27 mouse cellular contexts compared by ENCODE assay signal in genomic region chr5:60994761-60995523, GRCm38 (mm10).
DNase-seq lines count a peak whose midpoint lies in the region; ATAC-seq and TF ChIP-seq lines count a peak whose summit lies in the region.
"Had no signal": no experiment of that assay in that cellular context is flagged by ENCODE, and none has a peak within 500 bp of the region (broad histone marks: within the 10 kb centered on the region; RNA-seq: fewer than 3 reads in every experiment).

No protein-coding gene starts in this region.

- 0 out of 2 replicates have a peak, but pooled peaks have one; percentile 19 for ATAC-seq in hindbrain, embryonic 11.5 days (ENCODE audit: low FRiP score)
- ATAC-seq in hindbrain, postnatal 0 days: no peak
- peak; percentile 39; the same call in 1 of the 2 replicates for ATAC-seq in midbrain, embryonic 15.5 days (replicated peaks)
- ATAC-seq: intestine, embryonic 15.5 days had no signal

- no peaks in the 10 kb centered on the region for H3K36me3 ChIP-seq in hindbrain, embryonic 11.5 days (ENCODE audit: control insufficient read depth, insufficient read depth, low read length)
- no peaks in the 10 kb centered on the region for H3K36me3 ChIP-seq in hindbrain, postnatal 0 days (ENCODE audit: insufficient read depth, low read length)
- H3K36me3 ChIP-seq in midbrain, embryonic 15.5 days (replicated peaks): no peaks in the 10 kb centered on the region
- H3K36me3 ChIP-seq: G1E; heart, embryonic 12.5 days; hindbrain, embryonic 15.5 days; intestine, embryonic 15.5 days; limb, embryonic 13.5 days; lung, embryonic 15.5 days had no signal

- WGBS in cerebellum, adult 2 months: 26% methylated on average over 10 of the region's 10 CpGs
- WGBS in hindbrain, embryonic 11.5 days: 58% methylated on average over 10 of the region's 10 CpGs
- WGBS in hindbrain, postnatal 0 days: 44% methylated on average over 10 of the region's 10 CpGs
- 26% methylated on average over 10 of the region's 10 CpGs for WGBS in midbrain, embryonic 15.5 days

- H3K9ac ChIP-seq in hindbrain, embryonic 11.5 days (ENCODE audit: low read depth, low read length): no peak overlapping the region
- H3K9ac ChIP-seq in hindbrain, postnatal 0 days (replicated peaks; ENCODE audit: low read length): no peak overlapping the region
- H3K9ac ChIP-seq in midbrain, embryonic 15.5 days: no peak overlapping the region
- H3K9ac ChIP-seq: heart, embryonic 12.5 days; hindbrain, embryonic 15.5 days; intestine, embryonic 15.5 days; limb, embryonic 13.5 days; lung, embryonic 15.5 days had no signal

- no peaks in the 10 kb centered on the region for H3K27me3 ChIP-seq in cerebellum, adult 2 months (ENCODE audit: control insufficient read depth, insufficient read depth, low read length)
- no peaks in the 10 kb centered on the region for H3K27me3 ChIP-seq in hindbrain, embryonic 11.5 days (ENCODE audit: control insufficient read depth, insufficient read depth, low read length)
- H3K27me3 ChIP-seq in hindbrain, postnatal 0 days (ENCODE audit: insufficient read depth, low read length): no peaks in the 10 kb centered on the region
- no peaks in the 10 kb centered on the region for H3K27me3 ChIP-seq in midbrain, embryonic 15.5 days (replicated peaks)
- H3K27me3 ChIP-seq: heart, embryonic 12.5 days; hindbrain, embryonic 15.5 days; intestine, embryonic 15.5 days; limb, embryonic 13.5 days; lung, embryonic 15.5 days had no signal

- TF ChIP-seq CTCF in cerebellum, adult 2 months (IDR thresholded peaks at IDR 0.05; ENCODE audit: borderline replicate concordance, insufficient read depth, low read depth, low read length): no peak
- TF ChIP-seq CTCF in hindbrain, postnatal 0 days (IDR thresholded peaks at IDR 0.05; ENCODE audit: low read depth): no peak

- no peak overlapping the region for H3K27ac ChIP-seq in cerebellum, adult 2 months (ENCODE audit: insufficient read depth, low read length)
- no peak overlapping the region for H3K27ac ChIP-seq in hindbrain, embryonic 11.5 days (ENCODE audit: low read depth, low read length)
- H3K27ac ChIP-seq in hindbrain, postnatal 0 days: no peak overlapping the region
- H3K27ac ChIP-seq in midbrain, embryonic 15.5 days: no peak overlapping the region
- H3K27ac ChIP-seq: hindbrain, embryonic 15.5 days; intestine, embryonic 15.5 days; layer of hippocampus, adult 2 months; limb, embryonic 13.5 days; lung, embryonic 15.5 days; stomach, postnatal 0 days had no signal

- H3K4me1 ChIP-seq in cerebellum, adult 2 months (ENCODE audit: control insufficient read depth, insufficient read depth, low read length): no peaks in the 10 kb centered on the region
- no peaks in the 10 kb centered on the region for H3K4me1 ChIP-seq in hindbrain, embryonic 11.5 days (replicated peaks; ENCODE audit: control insufficient read depth, insufficient read depth, low read length)
- no peaks in the 10 kb centered on the region for H3K4me1 ChIP-seq in hindbrain, postnatal 0 days (ENCODE audit: insufficient read depth, low read length)
- H3K4me1 ChIP-seq in midbrain, embryonic 15.5 days: no peaks in the 10 kb centered on the region
- H3K4me1 ChIP-seq: heart, embryonic 12.5 days; hindbrain, embryonic 15.5 days; intestine, embryonic 15.5 days; limb, embryonic 13.5 days; lung, embryonic 15.5 days had no signal

- H3K9me3 ChIP-seq in hindbrain, embryonic 11.5 days (ENCODE audit: control insufficient read depth, low read length): no peaks in the 10 kb centered on the region
- H3K9me3 ChIP-seq in hindbrain, postnatal 0 days (ENCODE audit: low read length): no peaks in the 10 kb centered on the region
- no peaks in the 10 kb centered on the region for H3K9me3 ChIP-seq in midbrain, embryonic 15.5 days
- H3K9me3 ChIP-seq: heart, embryonic 12.5 days; hindbrain, embryonic 15.5 days; intestine, embryonic 15.5 days; limb, embryonic 13.5 days; lung, embryonic 15.5 days had no signal

- no peak overlapping the region for H3K4me2 ChIP-seq in hindbrain, embryonic 11.5 days (replicated peaks; ENCODE audit: low read depth, low read length)
- no peak overlapping the region for H3K4me2 ChIP-seq in hindbrain, postnatal 0 days (ENCODE audit: low read depth, low read length)
- H3K4me2 ChIP-seq in midbrain, embryonic 15.5 days: no peak overlapping the region
- H3K4me2 ChIP-seq: heart, embryonic 12.5 days; hindbrain, embryonic 15.5 days; intestine, embryonic 15.5 days; limb, embryonic 13.5 days; liver, embryonic 11.5 days; lung, embryonic 15.5 days had no signal

- H3K4me3 ChIP-seq in cerebellum, adult 2 months (replicated peaks; ENCODE audit: insufficient read depth, low read depth, low read length): no peak overlapping the region
- no peak overlapping the region for H3K4me3 ChIP-seq in hindbrain, embryonic 11.5 days (ENCODE audit: low read depth, low read length)
- no peak overlapping the region for H3K4me3 ChIP-seq in hindbrain, postnatal 0 days (ENCODE audit: low read length)
- H3K4me3 ChIP-seq in midbrain, embryonic 15.5 days: no peak overlapping the region
- H3K4me3 ChIP-seq: heart, embryonic 12.5 days; hindbrain, embryonic 15.5 days; intestine, embryonic 15.5 days; layer of hippocampus, adult 2 months; limb, embryonic 13.5 days; lung, embryonic 15.5 days had no signal

- peak; percentile 1 for DNase-seq in cerebellum, postnatal 14 days
- DNase-seq in cerebellum, adult 2 months: no peak
- DNase-seq in hindbrain, embryonic 11.5 days (ENCODE audit: low spot score): no peak
- DNase-seq in hindbrain, postnatal 0 days (ENCODE audit: low spot score): no peak
- DNase-seq in retina, postnatal 1 day: peak; percentile 1
- no peak for DNase-seq in retina, embryonic 14.5 days (ENCODE audit: low spot score)
- no peak for DNase-seq in urinary bladder, adult 18-20 months (ENCODE audit: low spot score in 2 of 2)
- DNase-seq: adrenal gland, postnatal 10 days; cerebellum, adult 9-10 months; gastrocnemius, postnatal 36 days; heart, adult 18-20 months; heart, postnatal 4 days; kidney, adult 2 months; kidney, postnatal 36 days; lung, postnatal 36 days; right cerebral cortex, postnatal 4 days; thymus, postnatal 4 days had no signal

- TF ChIP-seq POLR2A in cerebellum, adult 2 months (IDR thresholded peaks at IDR 0.05; ENCODE audit: borderline replicate concordance, insufficient read depth, low read length): no peak

Comparison
In these comparisons a context has a peak if more than half of its experiments do, and no peak if none do; other contexts are left out.
1. DNase-seq: peak in cerebellum, postnatal 14 days (2 of 2) and retina, postnatal 1 day (single experiment); none in cerebellum, adult 2 months (0 of 2), hindbrain, embryonic 11.5 days (single experiment), hindbrain, postnatal 0 days (single experiment), retina, embryonic 14.5 days (single experiment) and urinary bladder, adult 18-20 months (0 of 2).